Comparison of ENCODE assay signal across 10 mouse cellular contexts in genomic region chr19:21138998-21139495, GRCm38 (mm10).
"Had no signal": no experiment of that assay in that cellular context is flagged by ENCODE, and none has a peak within 500 bp of the region (broad histone marks: within the 10 kb centered on the region; RNA-seq: fewer than 3 reads in every experiment).

No protein-coding gene starts in this region.

- DNase-seq: kidney, postnatal 14 days; midbrain, embryonic 14.5 days; right cerebral cortex, postnatal 14 days; thymus, adult 2 months; thymus, postnatal 25 days had no signal

- H3K9me3 ChIP-seq: limb, embryonic 10.5 days; midbrain, embryonic 10.5 days; neural tube, embryonic 12.5 days; stomach, embryonic 15.5 days had no signal

- H3K4me1 ChIP-seq: stomach, embryonic 15.5 days had no signal

- H3K27ac ChIP-seq: limb, embryonic 10.5 days; midbrain, embryonic 10.5 days; neural tube, embryonic 12.5 days; stomach, embryonic 15.5 days had no signal

- H3K4me2 ChIP-seq: liver, embryonic 11.5 days; neural tube, embryonic 12.5 days; stomach, embryonic 15.5 days had no signal

- H3K36me3 ChIP-seq: limb, embryonic 10.5 days; midbrain, embryonic 10.5 days; neural tube, embryonic 12.5 days; stomach, embryonic 15.5 days had no signal

- H3K4me3 ChIP-seq: limb, embryonic 10.5 days; midbrain, embryonic 10.5 days; neural tube, embryonic 12.5 days; stomach, embryonic 15.5 days had no signal

- H3K27me3 ChIP-seq: neural tube, embryonic 12.5 days; stomach, embryonic 15.5 days had no signal

- H3K9ac ChIP-seq: neural tube, embryonic 12.5 days; stomach, embryonic 15.5 days had no signal
